Mouse (Mus musculus): ENCODE data around the gene Pitx1.

Gene Pitx1

DNA sequence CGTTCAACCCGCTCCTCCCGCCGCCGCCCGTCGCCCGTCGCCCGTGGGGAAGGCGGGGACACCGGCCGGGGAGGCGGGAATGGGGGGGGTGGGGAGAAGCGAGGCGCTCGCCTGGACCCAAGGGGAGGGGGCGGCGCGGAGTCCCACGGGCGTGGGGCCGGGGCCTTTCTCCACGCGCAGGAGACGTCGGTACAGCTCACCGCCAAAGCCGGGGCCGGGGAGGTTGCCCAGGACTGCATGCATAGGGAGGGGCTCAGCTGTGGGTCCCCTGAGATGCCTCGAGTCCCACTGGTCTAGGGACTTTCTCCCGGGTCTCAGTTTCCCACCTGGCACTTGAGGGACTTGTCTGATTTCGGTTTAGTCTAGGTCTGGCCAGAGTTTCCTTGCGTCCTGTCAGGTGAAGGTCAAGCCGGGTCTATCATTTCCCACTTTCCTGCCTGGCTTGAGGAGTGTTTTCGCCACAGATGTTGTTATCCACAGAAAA, at the start of gene Pitx1:
Gene Pitx1, minus strand, starts transcription at position 51 of the 484 bp plus-strand sequence.
- DNase-seq = no peak

GRCm38 (mm10) chr13:55881431-55882202, 45.6 kb upstream of the Pitx1 start:
- no peak for DNase-seq

- no peak for DNase-seq
Observed at GRCm38 (mm10) chr13:55878353-55878752, 42.4 kb upstream of the Pitx1 start.

DNA sequence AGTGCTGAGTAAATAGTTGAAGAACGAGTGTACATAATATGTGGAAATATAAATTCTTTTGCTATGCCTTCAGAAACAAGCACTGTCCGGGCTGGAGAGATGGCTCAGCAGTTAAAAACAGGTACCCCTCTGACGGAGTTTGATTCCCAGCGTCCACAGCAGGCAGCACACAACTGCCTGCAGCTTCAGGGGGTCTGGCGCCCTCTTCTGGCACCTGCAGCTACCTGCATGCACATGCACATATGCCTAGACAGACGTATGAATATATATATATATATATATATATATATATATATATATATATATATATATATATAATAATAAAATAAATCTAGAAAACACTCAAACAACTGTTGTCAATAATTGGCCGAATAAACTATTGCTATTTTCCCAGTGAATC, 35.4 kb upstream of the Pitx1 start:
- DNase-seq = no peak

DNA sequence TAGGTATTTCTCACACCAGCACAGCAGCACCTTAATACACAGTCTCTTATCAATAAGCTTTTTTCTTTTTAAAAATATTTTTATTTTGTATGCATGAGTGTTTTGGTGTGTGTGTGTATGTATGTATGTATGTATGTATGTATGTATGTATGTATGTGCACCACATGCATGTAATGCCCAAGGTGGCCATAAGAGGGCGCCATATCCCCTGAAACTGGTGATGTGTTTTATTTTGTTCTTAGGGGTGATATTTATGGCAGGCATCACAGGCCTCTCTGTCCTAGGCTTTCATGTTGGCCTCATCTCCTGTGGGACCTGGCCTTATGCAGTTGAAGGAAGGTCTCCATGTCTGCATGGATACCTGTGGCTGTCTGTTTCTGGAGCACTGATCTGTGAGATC, 34.0 kb upstream of the Pitx1 start:
- DNase-seq = no peak

DNA sequence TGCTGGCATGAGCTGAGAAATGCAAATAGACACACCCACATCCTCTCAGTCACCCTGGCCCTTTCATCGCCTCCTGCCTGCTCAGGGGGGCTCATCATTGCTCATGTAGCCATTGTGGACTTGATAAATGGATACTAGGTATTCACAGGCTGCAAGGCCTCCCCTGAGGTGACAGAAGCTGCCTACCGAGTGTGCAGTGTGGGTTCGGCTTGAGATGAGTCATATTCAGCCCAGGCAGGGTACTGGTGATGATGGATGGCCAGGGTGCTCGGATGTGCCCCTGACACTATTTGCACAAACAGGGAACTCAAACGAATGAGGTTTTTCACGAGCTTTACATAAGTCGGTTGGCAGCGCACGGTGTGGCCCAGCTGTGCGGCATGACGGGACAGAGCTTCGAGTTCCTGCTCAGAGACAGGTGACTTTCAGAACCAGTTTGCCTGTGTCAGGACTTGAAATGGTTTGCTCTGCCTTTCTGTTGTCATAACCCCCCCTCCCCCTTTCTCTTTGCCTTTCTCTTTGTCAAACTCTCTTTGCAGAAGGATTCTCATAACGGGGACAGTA, 31.6 kb upstream of the Pitx1 start:
- DNase-seq = no peak

GRCm38 (mm10) chr13:55860483-55860882, 24.5 kb upstream of the Pitx1 start:
- DNase-seq = no peak

GRCm38 (mm10) chr13:55858463-55858862, 22.5 kb upstream of the Pitx1 start:
- DNase-seq = no peak

DNA sequence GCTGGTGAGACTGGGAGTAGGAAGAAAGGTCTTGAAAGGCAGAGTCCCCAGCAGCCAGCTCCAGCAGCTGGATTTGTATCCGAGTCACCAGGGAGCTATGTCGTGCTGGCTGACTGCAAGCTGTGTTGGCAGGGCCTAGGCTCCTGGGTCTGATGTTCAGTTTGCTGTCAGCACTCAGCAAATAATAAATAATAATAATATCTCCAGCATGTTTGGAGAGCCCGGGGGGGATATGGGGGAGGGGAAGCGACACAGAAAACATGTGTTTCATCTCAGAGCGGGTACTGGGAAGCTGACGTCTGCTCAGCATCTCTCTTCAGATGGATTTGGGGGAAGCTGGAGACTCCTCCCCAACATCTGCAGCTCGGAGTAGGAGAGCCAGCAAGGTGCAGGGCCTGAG, 19.8 kb upstream of the Pitx1 start:
- DNase-seq = no peak

GRCm38 (mm10) chr13:55852205-55852604, 16.2 kb upstream of the Pitx1 start:
- no peak for DNase-seq

- no peak for DNase-seq
Observed at GRCm38 (mm10) chr13:55850726-55851125, 14.7 kb upstream of the Pitx1 start.

GRCm38 (mm10) chr13:55848604-55849190, 12.7 kb upstream of the Pitx1 start:
- no peak for DNase-seq

- no peak for DNase-seq
Observed at GRCm38 (mm10) chr13:55847805-55848204, 11.8 kb upstream of the Pitx1 start.

DNA sequence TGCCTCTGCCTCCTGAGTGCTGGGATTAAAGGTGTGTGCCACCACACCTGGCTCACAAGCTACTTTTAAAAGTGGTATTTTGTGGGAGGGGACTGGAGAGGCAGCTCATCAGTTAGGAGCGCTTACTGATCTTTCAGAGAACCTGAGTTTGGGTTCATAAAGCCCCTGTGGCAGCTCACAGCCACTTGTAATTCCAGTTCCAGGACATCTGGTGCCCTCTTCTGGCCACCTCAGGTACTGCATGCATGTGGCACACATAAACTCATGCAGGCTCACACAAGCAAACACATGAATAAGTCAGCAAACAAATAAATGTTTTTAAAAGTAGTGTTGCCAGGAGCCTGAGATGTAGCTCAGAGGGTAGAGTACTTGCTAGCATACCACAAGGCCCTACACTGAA, 7.7 kb upstream of the Pitx1 start:
- no peak for DNase-seq

- DNase-seq = no peak
Observed at GRCm38 (mm10) chr13:55840223-55840622, 4.2 kb upstream of the Pitx1 start.

GRCm38 (mm10) chr13:55836786-55837780, 1.1 kb upstream of the Pitx1 start:
- no peak for DNase-seq

- no peak for DNase-seq
Observed at GRCm38 (mm10) chr13:55835548-55836097, 369 bp downstream of the Pitx1 start.

GRCm38 (mm10) chr13:55834667-55835066, 1.3 kb downstream of the Pitx1 start:
- no peak for DNase-seq

GRCm38 (mm10) chr13:55833921-55834320, 2.1 kb downstream of the Pitx1 start:
- DNase-seq = no peak

GRCm38 (mm10) chr13:55832602-55833001, 3.4 kb downstream of the Pitx1 start:
- no peak for DNase-seq

GRCm38 (mm10) chr13:55831722-55832160, 4.3 kb downstream of the Pitx1 start:
- DNase-seq = no peak

Data from cerebellum, adult 11-12 months (tissue).